Mouse (Mus musculus) C2C12 (cell line): Measurements from ENCODE around the gene Cyb561d1. TPM values are rescaled to one million over a fixed set of nuclear protein-coding genes. Genes with fewer than 3 reads are reported as not detected.
"Not testable (repeated sequence)": the region's sequence is repeated elsewhere in the genome, so short reads cannot be mapped to it uniquely, and the experiment has no call there.

Source experiments
- H3K27me3 ChIP-seq: one replicate; pipeline ENCODE4 v1.6.1; 2011; ENCODE audit not compliant: control insufficient read depth, insufficient read depth, insufficient read length
- H3K36me3 ChIP-seq: one replicate; pipeline ENCODE4 v1.6.1; 2011; ENCODE audit not compliant: control insufficient read depth, insufficient read depth
- H3K4me3 ChIP-seq: one replicate; pipeline ENCODE4 v1.5.1; 2011; ENCODE audit warnings: mild to moderate bottlenecking, control low read depth; ENCODE audit not compliant: poor library complexity, insufficient read depth, severe bottlenecking
- H3K79me2 ChIP-seq: one replicate; pipeline ENCODE4 v1.6.1; 2011; ENCODE audit not compliant: control insufficient read depth, insufficient read depth
- H3K79me3 ChIP-seq: one replicate; pipeline ENCODE4 v1.6.1; 2011; ENCODE audit warnings: low read depth, control low read depth
- H3ac ChIP-seq: one replicate; pipeline ENCODE3; 2011; ENCODE audit warnings: low read depth; ENCODE audit not compliant: control insufficient read depth, insufficient read length
- CEBPB ChIP-seq: IDR thresholded peaks from one replicate; pipeline ENCODE4 v1.6.1; 2011; ENCODE audit warnings: low read depth, mild to moderate bottlenecking, control low read depth, moderate library complexity
- CTCF ChIP-seq: IDR thresholded peaks from one replicate; pipeline ENCODE4 v1.5.1; 2011; ENCODE audit not compliant: control insufficient read depth, insufficient read depth, insufficient read length
- FOSL1 ChIP-seq: IDR thresholded peaks from one replicate; pipeline ENCODE4 v1.8.0; 2011; ENCODE audit warnings: mild to moderate bottlenecking, low read length; ENCODE audit not compliant: poor library complexity, insufficient read depth, severe bottlenecking
- MAX ChIP-seq: IDR thresholded peaks from one replicate; pipeline ENCODE4 v1.6.1; 2011; ENCODE audit warnings: mild to moderate bottlenecking, control low read depth
- MYOD1 ChIP-seq: IDR thresholded peaks from one replicate; pipeline ENCODE4 v1.6.1; 2011; ENCODE audit warnings: low read depth; ENCODE audit not compliant: control insufficient read depth, insufficient read length
- MYOG ChIP-seq: IDR thresholded peaks from one replicate; pipeline ENCODE4 v1.6.1; 2011; ENCODE audit not compliant: control insufficient read depth, insufficient read length; ENCODE audit errors: extremely low read depth
- USF1 ChIP-seq: IDR thresholded peaks from one replicate; pipeline ENCODE4 v1.6.1; 2011; ENCODE audit warnings: low read depth, mild to moderate bottlenecking, control low read depth, moderate library complexity
- long read RNA-seq, 2 experiments: library from polyadenylated mRNA; unstranded; transcript quantifications; one replicate each; pipeline ENCODE4 v2.0.0; 2019 to 2020
- polyA plus RNA-seq: library from polyadenylated mRNA; unstranded; fragments of >200 nt; fragmentation: generic; extraction: Trizol; gene quantifications from one replicate; pipeline ENCODE4 v1.2.1, GENCODE M21; 2012; ENCODE audit warnings: missing spikeins

Cyb561d1 gene
- polyA plus RNA-seq, result 1.7 TPM
- long read RNA-seq, experiment 1, full-length matches to known transcripts, result 2 of 5 reads
- long read RNA-seq, experiment 1, partial matches to known transcripts, result 0 of 5 reads
- long read RNA-seq, experiment 1, other reads (novel, unspliced or antisense), result 3 of 5 reads
- long read RNA-seq, experiment 2, full-length matches to known transcripts, result 12 of 13 reads
- long read RNA-seq, experiment 2, partial matches to known transcripts, result 0 of 13 reads
- long read RNA-seq, experiment 2, other reads (novel, unspliced or antisense), result 1 of 13 reads

GRCm38 (mm10) chr3:108200329-108201323 is at the start of gene Cyb561d1:
Gene Cyb561d1, minus strand, starts transcription at chr3:108201212.
- H3K79me3 ChIP-seq, result peaks cover 6% of the 10 kb centered on the region
- peak within 1 kb of the TSS; percentile 45 for H3K4me3 ChIP-seq
- H3K27me3 ChIP-seq, result no peaks in the 10 kb centered on the region
- peaks cover 27% of the 10 kb centered on the region for H3K36me3 ChIP-seq
- H3ac ChIP-seq, result peak within 1 kb of the TSS; percentile 67
- no peaks in the 10 kb centered on the region for H3K79me2 ChIP-seq
- no peak for TF ChIP-seq MYOD1
- TF ChIP-seq CTCF, result peak; percentile 84

- no peaks in the 10 kb centered on the region for H3K79me2 ChIP-seq
- peaks cover 6% of the 10 kb centered on the region for H3K27me3 ChIP-seq
- no peak overlapping the region for H3ac ChIP-seq
- H3K79me3 ChIP-seq, result no peaks in the 10 kb centered on the region
- H3K4me3 ChIP-seq, result no peak overlapping the region
- TF ChIP-seq FOSL1, result no peak
- TF ChIP-seq MAX, result no peak
- TF ChIP-seq MYOG, result no peak
- TF ChIP-seq CTCF, result no peak
- TF ChIP-seq MYOD1, result no peak
- TF ChIP-seq USF1, result no peak
- no peak for TF ChIP-seq CEBPB
- H3K36me3 ChIP-seq, result no peaks in the 10 kb centered on the region
Measured at GRCm38 (mm10) chr3:108246857-108247256, 45.8 kb upstream of the Cyb561d1 start.

GRCm38 (mm10) chr3:108241243-108241839 is 40.3 kb upstream of the Cyb561d1 start:
- Histone ChIP-seq H3K36me3 (no peaks in the 10 kb centered on the region), H3K79me2 (no peaks in the 10 kb centered on the region), H3ac (no peak overlapping the region), H3K27me3 (peaks cover 7% of the 10 kb centered on the region), H3K79me3 (no peaks in the 10 kb centered on the region), H3K4me3 (no peak overlapping the region)
- TF ChIP-seq FOSL1, result no peak
- no peak for TF ChIP-seq MYOD1
- no peak for TF ChIP-seq MAX
- TF ChIP-seq MYOG, result no peak
- no peak for TF ChIP-seq CTCF
- no peak for TF ChIP-seq USF1
- no peak for TF ChIP-seq CEBPB

- H3K4me3 ChIP-seq, H3K36me3 ChIP-seq, H3K79me3 ChIP-seq, H3K79me2 ChIP-seq, H3ac ChIP-seq: not testable (repeated sequence)
- H3K27me3 ChIP-seq, result peaks cover 11% of the 10 kb centered on the region
Measured at GRCm38 (mm10) chr3:108237474-108238102, 36.6 kb upstream of the Cyb561d1 start.

- no peaks in the 10 kb centered on the region for H3K36me3 ChIP-seq
- H3K27me3 ChIP-seq, result peaks cover 14% of the 10 kb centered on the region
Measured at GRCm38 (mm10) chr3:108231646-108232045, 30.6 kb upstream of the Cyb561d1 start.

More at GRCm38 (mm10) chr3:108231646-108232045, 30.6 kb upstream of the Cyb561d1 start:
- TF ChIP-seq MAX (no peak), MYOD1 (no peak), CTCF (no peak), USF1 (no peak), CEBPB (no peak), FOSL1 (no peak), MYOG (no peak)
- H3K79me3 ChIP-seq, result no peaks in the 10 kb centered on the region
- no peak overlapping the region for H3ac ChIP-seq
- H3K4me3 ChIP-seq, result no peak overlapping the region
- no peaks in the 10 kb centered on the region for H3K79me2 ChIP-seq
